Mouse (Mus musculus) heart, embryonic 16.5 days (tissue): Measurements from ENCODE around the gene Tmem59l. TPM values are rescaled to one million over a fixed set of nuclear protein-coding genes. Genes with fewer than 3 reads are reported as not detected.

Source experiments
- ATAC-seq: fragments of 200-750 bp; cut with Nextera tagmentation; replicated peaks from 2 replicates; pipeline ENCODE4 v1.8.0; 2017; ENCODE audit warnings: moderate number of reproducible peaks; ENCODE audit not compliant: insufficient read depth, low FRiP score; ENCODE audit errors: extremely low read depth
- H3K27ac ChIP-seq: fragments of 300-500 bp; sonication (generic); 2 replicates; pipeline ENCODE4 v1.5.1; 2014; ENCODE audit warnings: mild to moderate bottlenecking, low read length, control low read depth, moderate library complexity
- H3K27me3 ChIP-seq: fragments of 300-500 bp; sonication (generic); 2 replicates; pipeline ENCODE4 v1.6.1; 2014; ENCODE audit warnings: low read length, mixed read lengths; ENCODE audit not compliant: control insufficient read depth, insufficient read depth
- H3K36me3 ChIP-seq: fragments of 300-500 bp; sonication (generic); 2 replicates; pipeline ENCODE4 v1.6.1; 2014; ENCODE audit not compliant: control insufficient read depth, insufficient read depth
- H3K4me1 ChIP-seq: fragments of 300-500 bp; sonication (generic); 2 replicates; pipeline ENCODE4 v1.6.1; 2014; ENCODE audit warnings: low read length, mixed read lengths; ENCODE audit not compliant: control insufficient read depth, insufficient read depth
- H3K4me2 ChIP-seq: fragments of 300-500 bp; sonication (generic); 2 replicates; pipeline ENCODE4 v1.6.1; 2014; ENCODE audit warnings: low read depth, mild to moderate bottlenecking, control low read depth, low read length
- H3K4me3 ChIP-seq: fragments of 300-500 bp; sonication (generic); 2 replicates; pipeline ENCODE4 v1.5.1; 2014; ENCODE audit warnings: mild to moderate bottlenecking, control low read depth, low read length
- H3K9ac ChIP-seq: fragments of 300-500 bp; sonication (generic); 2 replicates; pipeline ENCODE4 v1.6.1; 2014; ENCODE audit warnings: low read length, control low read depth
- H3K9me3 ChIP-seq: fragments of 300-500 bp; sonication (generic); replicated peaks from 2 replicates; pipeline ENCODE4 v1.6.1; 2016; ENCODE audit warnings: low read length; ENCODE audit not compliant: control insufficient read depth
- WGBS: fragments of 180-500 bp; shearing (Covaris S2); extraction: QIAGEN DNeasy Blood & Tissue Kit; methylation state at CpG from one replicate; pipeline ENCODE4 v1.1.7; 2014; 5-methylcytosine and 5-hydroxymethylcytosine counted together
- polyA plus RNA-seq: library from polyadenylated mRNA; unstranded; fragments of >200 nt; fragmentation: Nextera tagmentation; extraction: Ambion mirVana; gene quantifications from 2 replicates; pipeline ENCODE4 v1.2.1, GENCODE M21; 2015

Gene Tmem59l
- polyA plus RNA-seq, 1 experiment from 2014 or later = 0.13 TPM

GRCm38 (mm10) chr8:70502540-70502939 is 15.4 kb upstream of the Tmem59l start:
- Histone ChIP-seq H3K4me3 (no peak overlapping the region), H3K27me3 (peaks cover 46% of the 10 kb centered on the region), H3K9ac (no peak overlapping the region), H3K4me2 (peak overlapping the region; percentile 31), H3K4me1 (peaks cover 21% of the 10 kb centered on the region), H3K9me3 (no peaks in the 10 kb centered on the region), H3K36me3 (peaks cover 2% of the 10 kb centered on the region), H3K27ac (no peak overlapping the region)
- ATAC-seq = no peak
- WGBS = 30% methylated on average over 12 of the region's 12 CpGs

- Histone ChIP-seq H3K9me3 (no peaks in the 10 kb centered on the region), H3K4me1 (peaks cover 21% of the 10 kb centered on the region), H3K4me3 (0 out of 2 replicates have a peak overlapping the region, but pooled peaks have one; percentile 1), H3K9ac (peak overlapping the region; percentile 2; the same call in 1 of the 2 replicates), H3K36me3 (no peaks in the 10 kb centered on the region), H3K27ac (no peak overlapping the region), H3K27me3 (peaks cover 51% of the 10 kb centered on the region), H3K4me2 (peak overlapping the region; percentile 31)
- ATAC-seq = no peak
- 15% methylated on average over 23 of the region's 23 CpGs for WGBS
Observed at GRCm38 (mm10) chr8:70501820-70502529, 14.8 kb upstream of the Tmem59l start.

DNA sequence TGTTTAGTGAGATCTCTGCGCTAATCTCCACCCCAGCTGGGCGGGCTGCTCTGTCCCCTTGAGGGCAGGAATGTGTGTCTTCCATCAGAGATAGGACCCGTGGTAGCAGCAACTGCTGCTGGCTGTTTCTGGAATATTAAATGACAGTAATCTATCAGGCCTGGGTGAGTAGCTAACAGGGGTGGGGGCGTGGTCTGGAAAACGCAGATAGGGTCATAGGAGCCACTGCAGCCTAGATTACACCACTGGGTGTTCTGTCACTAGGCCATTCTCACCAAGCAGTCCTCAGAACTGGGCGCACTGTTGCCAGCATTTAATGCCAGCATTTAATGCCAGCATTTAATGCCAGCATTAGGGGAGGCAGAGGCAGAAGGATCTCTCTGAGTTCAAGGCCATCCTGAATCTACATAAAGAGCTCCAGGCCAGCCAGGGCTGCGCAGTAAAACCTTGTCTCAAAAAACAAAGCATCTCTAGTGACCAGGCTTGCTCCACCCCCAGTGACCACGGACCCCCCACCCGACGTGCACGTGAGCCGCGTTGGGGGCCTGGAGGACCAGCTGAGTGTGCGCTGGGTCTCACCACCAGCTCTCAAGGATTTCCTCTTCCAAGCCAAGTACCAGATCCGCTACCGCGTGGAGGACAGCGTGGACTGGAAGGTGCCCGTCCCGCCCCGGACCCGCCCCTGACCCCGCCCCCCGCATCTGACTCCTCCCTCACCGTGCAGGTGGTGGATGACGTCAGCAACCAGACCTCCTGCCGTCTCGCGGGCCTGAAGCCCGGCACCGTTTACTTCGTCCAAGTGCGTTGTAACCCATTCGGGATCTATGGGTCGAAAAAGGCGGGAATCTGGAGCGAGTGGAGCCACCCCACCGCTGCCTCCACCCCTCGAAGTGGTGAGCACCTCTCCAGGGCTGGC is 13.5 kb upstream of the Tmem59l start:
- peak overlapping the region; percentile 31; the same call in 1 of the 2 replicates for H3K4me2 ChIP-seq
- H3K4me1 ChIP-seq = peaks cover 17% of the 10 kb centered on the region
- H3K9me3 ChIP-seq = no peaks in the 10 kb centered on the region
- H3K36me3 ChIP-seq = no peaks in the 10 kb centered on the region
- WGBS = 9% methylated on average over 39 of the region's 39 CpGs
- no peak overlapping the region for H3K9ac ChIP-seq
- ATAC-seq = no peak
- H3K27ac ChIP-seq = no peak overlapping the region
- H3K4me3 ChIP-seq = no peak overlapping the region
- peaks cover 65% of the 10 kb centered on the region for H3K27me3 ChIP-seq

DNA sequence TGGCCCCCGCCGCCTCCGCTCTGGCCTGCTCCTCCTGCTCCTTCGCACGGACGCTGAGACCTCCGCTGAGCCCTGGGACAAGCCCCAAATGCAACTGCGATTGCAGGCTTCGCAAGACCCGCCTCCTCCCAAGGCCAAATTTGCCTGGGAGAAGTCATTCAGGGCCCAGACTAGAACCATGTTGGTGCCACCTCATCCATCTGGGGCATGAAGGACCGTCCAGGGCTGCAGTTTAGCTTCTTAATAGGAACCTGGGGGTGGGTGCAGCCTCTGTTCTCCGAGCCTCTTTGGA is 8.6 kb upstream of the Tmem59l start:
- Histone ChIP-seq H3K4me3 (no peak overlapping the region), H3K4me2 (no peak overlapping the region), H3K27me3 (peaks cover 92% of the 10 kb centered on the region), H3K36me3 (no peaks in the 10 kb centered on the region), H3K4me1 (peaks cover 17% of the 10 kb centered on the region), H3K9ac (no peak overlapping the region), H3K27ac (no peak overlapping the region), H3K9me3 (no peaks in the 10 kb centered on the region)
- ATAC-seq = no peak
- WGBS = 9% methylated on average over 12 of the region's 12 CpGs

DNA sequence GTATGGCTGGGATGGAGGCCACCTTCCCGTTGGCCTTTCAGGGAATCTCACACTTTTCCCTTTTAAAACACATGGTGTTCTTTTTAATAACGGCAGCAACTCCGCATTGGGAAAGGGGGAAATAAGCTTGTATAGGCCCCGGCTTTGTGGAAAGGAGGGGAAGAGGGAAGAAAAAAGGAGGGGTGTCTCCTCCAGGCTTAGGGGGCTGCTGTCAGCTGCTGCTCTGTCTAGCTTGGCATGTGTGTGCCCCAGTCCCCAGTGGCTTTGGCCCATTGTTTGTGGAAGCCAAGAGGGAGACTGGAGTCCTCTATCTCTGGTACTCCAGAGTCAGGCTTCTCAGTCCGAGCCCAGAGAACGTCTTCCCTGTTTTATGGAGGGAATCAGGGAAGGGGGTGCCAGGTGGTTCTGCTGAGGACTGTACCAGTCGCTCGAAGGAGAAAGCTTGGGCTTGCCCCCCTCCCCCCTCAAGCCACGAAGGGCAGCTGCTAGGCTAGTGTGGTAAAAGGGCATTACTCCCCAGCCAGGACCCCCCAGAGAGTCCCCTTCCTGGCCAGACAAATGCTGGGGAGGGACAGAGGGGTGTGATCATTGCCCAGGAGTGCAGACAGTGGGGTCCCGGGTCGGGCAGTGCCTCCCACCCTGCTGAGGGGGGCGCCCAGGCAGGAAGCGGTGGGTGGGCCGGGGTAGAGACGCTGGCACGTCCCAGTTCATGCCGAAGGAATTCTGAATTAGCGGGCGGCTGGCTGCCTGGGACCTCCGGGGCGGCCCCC is 8.0 kb upstream of the Tmem59l start:
- Histone ChIP-seq H3K27me3 (peaks cover 95% of the 10 kb centered on the region), H3K9ac (no peak overlapping the region), H3K9me3 (no peaks in the 10 kb centered on the region), H3K27ac (no peak overlapping the region), H3K4me2 (no peak overlapping the region), H3K4me3 (no peak overlapping the region), H3K36me3 (no peaks in the 10 kb centered on the region), H3K4me1 (peaks cover 17% of the 10 kb centered on the region)
- WGBS = 5% methylated on average over 21 of the region's 21 CpGs
- no peak for ATAC-seq

- ATAC-seq = no peak
- Histone ChIP-seq H3K4me1 (peaks cover 19% of the 10 kb centered on the region), H3K9ac (no peak overlapping the region), H3K36me3 (no peaks in the 10 kb centered on the region), H3K4me2 (peak overlapping the region; percentile 13; the same call in 1 of the 2 replicates), H3K9me3 (no peaks in the 10 kb centered on the region), H3K27ac (no peak overlapping the region), H3K27me3 (peaks cover 95% of the 10 kb centered on the region), H3K4me3 (peak overlapping the region; percentile 17; the same call in 1 of the 2 replicates)
- 3% methylated on average over 28 of the region's 28 CpGs for whole genome bisulfite sequencing
Observed at GRCm38 (mm10) chr8:70494416-70494945, 7.3 kb upstream of the Tmem59l start.

GRCm38 (mm10) chr8:70493692-70494415 is 6.7 kb upstream of the Tmem59l start:
- H3K36me3 ChIP-seq = no peaks in the 10 kb centered on the region
- no peak overlapping the region for H3K27ac ChIP-seq
- H3K4me2 ChIP-seq = peak overlapping the region; percentile 71; the same call in 1 of the 2 replicates
- 2% methylated on average over 47 of the region's 47 CpGs for whole genome bisulfite sequencing
- no peak for ATAC-seq
- peaks cover 95% of the 10 kb centered on the region for H3K27me3 ChIP-seq
- H3K9ac ChIP-seq = peak overlapping the region; percentile 51; the same call in 1 of the 2 replicates
- H3K4me3 ChIP-seq = peak overlapping the region; percentile 52
- peaks cover 25% of the 10 kb centered on the region for H3K4me1 ChIP-seq
- no peaks in the 10 kb centered on the region for H3K9me3 ChIP-seq
